Mouse (Mus musculus): ENCODE results near the gene Serpinb11. TPM values are rescaled to one million over a fixed set of nuclear protein-coding genes. Genes with fewer than 3 reads are reported as not detected.

Gene Serpinb11
- polyA plus RNA-seq, 1 experiment from 2014 or later = not detected

DNA sequence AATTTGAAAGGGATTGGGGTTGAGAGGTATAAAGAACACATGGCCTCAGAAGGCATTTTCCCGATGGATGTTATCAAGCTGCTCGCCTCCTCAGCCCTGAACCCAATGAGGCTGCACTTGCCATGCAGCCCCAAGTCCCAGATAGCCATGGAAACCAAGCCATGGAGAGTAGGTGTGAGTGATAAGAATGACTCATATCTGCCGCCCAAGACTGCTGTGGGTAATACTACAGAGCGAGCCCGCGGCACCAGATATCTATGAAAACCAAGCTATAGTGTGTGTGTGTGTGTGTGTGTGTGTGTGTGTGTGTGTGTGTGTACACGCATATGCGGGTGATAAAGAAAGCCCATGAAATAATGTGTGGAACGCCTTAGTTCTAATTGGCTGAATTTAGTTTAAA is 23.5 kb downstream of the Serpinb11 start:
- 72% methylated on average over 9 of the region's 9 CpGs for WGBS
- no peaks in the 10 kb centered on the region for H3K36me3 ChIP-seq
- ATAC-seq (replicated peaks; ENCODE audit: insufficient number of reproducible peaks, insufficient read depth, low FRiP score, low read depth) = no peak

DNA sequence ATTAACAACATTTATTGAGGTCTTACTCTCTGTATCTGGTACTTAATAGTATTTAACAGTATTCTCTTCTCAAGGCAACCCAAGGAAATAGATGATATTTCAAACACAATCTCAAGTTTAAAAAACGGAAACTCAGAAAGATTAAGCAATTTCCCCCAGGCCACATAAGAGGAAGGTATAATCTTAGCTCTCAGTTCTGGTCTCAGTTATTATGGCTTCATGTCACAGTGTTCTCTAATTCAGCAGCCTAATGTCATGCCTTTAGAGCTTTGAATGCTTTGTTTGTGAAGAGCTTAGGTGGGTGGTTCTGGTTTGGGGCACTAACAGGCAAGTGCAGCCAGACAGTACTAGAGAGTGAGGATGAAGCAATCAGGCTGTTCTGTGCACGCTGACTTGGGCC is 28.8 kb downstream of the Serpinb11 start:
- WGBS = 77% methylated on average over 2 of the region's 2 CpGs
- Histone ChIP-seq H3K4me3 (no peak overlapping the region), H3K4me1 (replicated peaks) (no peaks in the 10 kb centered on the region), H3K36me3 (no peaks in the 10 kb centered on the region), H3K9me3 (replicated peaks) (no peaks in the 10 kb centered on the region), H3K4me2 (no peak overlapping the region), H3K9ac (no peak overlapping the region), H3K27me3 (no peaks in the 10 kb centered on the region), H3K27ac (no peak overlapping the region)
- no peak for ATAC-seq (replicated peaks; ENCODE audit: insufficient number of reproducible peaks, insufficient read depth, low FRiP score, low read depth)

More for the DNA sequence above, 23.5 kb downstream of the Serpinb11 start:
- Histone ChIP-seq H3K27me3 (no peaks in the 10 kb centered on the region), H3K27ac (no peak overlapping the region), H3K9me3 (replicated peaks) (no peaks in the 10 kb centered on the region), H3K4me2 (no peak overlapping the region), H3K4me1 (replicated peaks) (no peaks in the 10 kb centered on the region), H3K4me3 (no peak overlapping the region), H3K9ac (no peak overlapping the region)

DNA sequence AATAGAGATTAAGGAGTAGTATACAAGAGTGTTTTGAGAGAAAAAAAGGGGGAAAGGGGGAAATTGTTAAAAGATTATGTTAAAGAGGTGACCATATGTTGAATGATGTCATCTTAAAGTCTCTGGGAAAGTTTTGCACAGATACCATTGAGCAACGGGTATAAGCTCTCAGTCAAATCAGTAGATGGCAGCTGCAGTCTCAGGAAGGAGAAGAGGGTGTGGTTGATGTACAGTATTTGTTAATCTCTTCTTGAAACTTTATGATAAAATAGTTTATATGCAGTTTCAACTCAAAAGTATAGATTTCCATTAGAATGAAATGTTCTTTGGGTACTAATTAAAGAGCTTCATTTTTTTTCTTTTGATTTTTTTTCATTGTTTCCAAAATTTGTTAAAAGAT is 36.5 kb downstream of the Serpinb11 start:
- Histone ChIP-seq H3K36me3 (no peaks in the 10 kb centered on the region), H3K4me1 (replicated peaks) (no peaks in the 10 kb centered on the region), H3K4me2 (no peak overlapping the region), H3K9me3 (replicated peaks) (no peaks in the 10 kb centered on the region), H3K9ac (no peak overlapping the region), H3K27ac (no peak overlapping the region), H3K27me3 (no peaks in the 10 kb centered on the region), H3K4me3 (no peak overlapping the region)
- no peak for ATAC-seq (replicated peaks; ENCODE audit: insufficient number of reproducible peaks, insufficient read depth, low FRiP score, low read depth)
- 52% methylated on average over 1 of the region's 1 CpGs for WGBS

DNA sequence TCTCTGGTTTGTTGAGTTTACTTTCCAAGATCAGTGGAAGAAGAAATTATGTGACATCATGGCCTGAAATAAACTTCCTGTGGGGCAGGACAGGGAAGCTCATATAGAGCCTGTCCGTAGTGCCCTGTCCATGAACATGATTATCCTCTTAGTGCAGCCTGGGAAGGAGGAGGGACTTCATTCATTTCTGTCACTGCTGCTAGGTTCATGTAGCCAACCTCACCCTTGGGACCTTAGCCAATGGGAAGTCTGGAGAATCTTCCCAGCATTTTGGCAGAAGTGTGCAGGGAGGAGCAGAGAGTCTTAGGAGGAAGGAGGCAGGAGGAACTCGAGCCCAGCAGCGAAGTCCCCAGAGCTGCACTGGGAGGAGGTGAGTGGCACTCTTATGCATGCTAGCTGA is 38.4 kb downstream of the Serpinb11 start, which contains the start of gene Serpinb7:
Gene Serpinb7, plus strand, starts transcription at position 301 of the 400 bp plus-strand sequence.
- Histone ChIP-seq H3K36me3 (no peaks in the 10 kb centered on the region), H3K4me1 (replicated peaks) (no peaks in the 10 kb centered on the region), H3K4me2 (no peak within 1 kb of the TSS), H3K27me3 (no peaks in the 10 kb centered on the region), H3K9ac (no peak within 1 kb of the TSS), H3K27ac (no peak within 1 kb of the TSS), H3K4me3 (no peak within 1 kb of the TSS), H3K9me3 (replicated peaks) (no peaks in the 10 kb centered on the region)
- 80% methylated on average over 3 of the region's 3 CpGs for WGBS
- no peak for ATAC-seq (replicated peaks; ENCODE audit: insufficient number of reproducible peaks, insufficient read depth, low FRiP score, low read depth)

DNA sequence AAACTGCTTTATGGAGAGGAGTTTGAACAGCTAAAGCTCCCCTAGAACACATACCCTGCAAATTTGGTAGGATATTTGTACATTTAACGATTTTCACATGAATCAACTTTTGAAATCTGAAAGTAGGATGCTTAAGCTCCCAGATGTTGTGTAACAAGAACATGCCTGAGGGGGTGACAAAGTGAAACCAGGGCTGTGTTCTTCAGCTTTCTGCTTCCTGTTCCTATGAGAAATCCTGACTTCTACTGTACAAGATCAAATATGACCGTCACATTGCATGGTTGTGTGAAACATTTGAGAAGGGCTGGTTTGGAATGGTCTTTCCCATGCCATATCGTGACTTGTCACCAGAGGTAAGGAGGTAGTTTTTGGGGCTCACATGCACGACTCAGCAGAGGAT is 41.1 kb downstream of the Serpinb11 start:
- Histone ChIP-seq H3K4me3 (no peak overlapping the region), H3K4me2 (no peak overlapping the region), H3K9ac (no peak overlapping the region), H3K36me3 (no peaks in the 10 kb centered on the region), H3K27ac (no peak overlapping the region), H3K9me3 (replicated peaks) (no peaks in the 10 kb centered on the region), H3K4me1 (replicated peaks) (no peaks in the 10 kb centered on the region), H3K27me3 (no peaks in the 10 kb centered on the region)
- 75% methylated on average over 4 of the region's 4 CpGs for WGBS
- ATAC-seq (replicated peaks; ENCODE audit: insufficient number of reproducible peaks, insufficient read depth, low FRiP score, low read depth) = no peak

DNA sequence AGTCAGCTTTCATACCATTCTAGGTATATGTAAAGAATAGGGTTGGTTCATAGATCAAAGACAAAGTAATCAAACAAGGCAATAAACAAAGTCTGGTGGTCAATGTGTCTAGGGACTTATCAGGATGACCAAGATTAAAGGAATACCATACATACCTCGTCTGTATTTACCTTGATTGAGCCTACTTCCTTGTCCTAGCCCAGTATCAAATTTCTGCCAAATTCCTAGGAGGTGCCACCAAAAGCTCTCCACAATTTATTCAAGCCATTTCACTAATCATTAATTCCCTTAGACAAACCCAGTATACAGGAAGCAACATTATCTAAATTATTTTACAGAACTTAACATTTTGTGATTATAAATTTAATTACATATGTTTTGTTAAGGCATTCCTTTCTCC is 53.7 kb downstream of the Serpinb11 start:
- 17% methylated on average over 1 of the region's 1 CpGs for WGBS
- Histone ChIP-seq H3K27ac (no peak overlapping the region), H3K9ac (no peak overlapping the region), H3K9me3 (replicated peaks) (no peaks in the 10 kb centered on the region), H3K4me2 (no peak overlapping the region), H3K27me3 (no peaks in the 10 kb centered on the region), H3K36me3 (no peaks in the 10 kb centered on the region), H3K4me1 (replicated peaks) (no peaks in the 10 kb centered on the region), H3K4me3 (no peak overlapping the region)
- ATAC-seq (replicated peaks; ENCODE audit: insufficient number of reproducible peaks, insufficient read depth, low FRiP score, low read depth) = no peak

DNA sequence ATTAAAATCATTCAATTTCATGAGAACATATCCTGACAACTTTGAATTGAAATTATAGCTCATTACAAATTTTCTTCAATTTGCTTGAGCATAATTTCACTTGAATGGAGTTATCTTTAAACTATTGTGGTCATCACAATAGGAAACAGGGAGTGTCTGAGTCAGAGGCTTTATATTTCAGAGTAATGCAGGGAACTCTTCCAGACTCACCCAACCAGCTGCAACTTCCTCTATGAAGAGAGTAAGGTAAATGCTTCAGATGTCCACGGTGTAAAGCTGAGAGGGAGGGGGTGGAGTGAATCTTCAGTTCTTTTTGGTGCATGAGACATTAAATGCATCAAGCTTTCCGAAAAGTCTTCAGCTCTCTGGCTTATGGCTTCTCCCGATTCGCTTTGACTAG is 61.5 kb downstream of the Serpinb11 start:
- 70% methylated on average over 4 of the region's 4 CpGs for WGBS
- no peak overlapping the region for H3K4me3 ChIP-seq

More for the DNA sequence above, 61.5 kb downstream of the Serpinb11 start:
- Histone ChIP-seq H3K4me2 (no peak overlapping the region), H3K27me3 (no peaks in the 10 kb centered on the region), H3K9ac (no peak overlapping the region), H3K9me3 (replicated peaks) (no peaks in the 10 kb centered on the region), H3K4me1 (replicated peaks) (no peaks in the 10 kb centered on the region), H3K27ac (no peak overlapping the region), H3K36me3 (no peaks in the 10 kb centered on the region)
- no peak for ATAC-seq (replicated peaks; ENCODE audit: insufficient number of reproducible peaks, insufficient read depth, low FRiP score, low read depth)

Other genes with a start within 250 kb of the Serpinb11 start
- gene Serpinb3b, start 82.8 kb upstream of the Serpinb11 start, polyA plus RNA-seq (2015; fragmentation: Nextera tagmentation; extraction: Ambion mirVana) = not detected in 2 replicates
- not detected in 2 replicates for gene Serpinb3c, start 82.8 kb upstream of the Serpinb11 start, polyA plus RNA-seq (2015; fragmentation: Nextera tagmentation; extraction: Ambion mirVana)
- 0.08 and 0.13 TPM in 2 replicates for gene Serpinb7, start 38.5 kb downstream of the Serpinb11 start, polyA plus RNA-seq (2015; fragmentation: Nextera tagmentation; extraction: Ambion mirVana)
- 0.23 and 0.24 TPM in 2 replicates for gene Serpinb2, start 150.2 kb downstream of the Serpinb11 start, polyA plus RNA-seq (2015; fragmentation: Nextera tagmentation; extraction: Ambion mirVana)
- gene Serpinb8, start 228.8 kb downstream of the Serpinb11 start, polyA plus RNA-seq (2015; fragmentation: Nextera tagmentation; extraction: Ambion mirVana) = 3.1 and 3.5 TPM in 2 replicates